Mouse (Mus musculus) liver, postnatal 0 days (tissue): ENCODE measurements around the gene Nlrc3.
"Not testable (repeated sequence)": the region's sequence is repeated elsewhere in the genome, so short reads cannot be mapped to it uniquely, and the experiment has no call there.

Experiments used
- CTCF ChIP-seq: sonication (generic); IDR thresholded peaks from 2 replicates; pipeline ENCODE4 v1.5.1; 2016; ENCODE audit warnings: antibody characterized with exemption, low read depth
- EP300 ChIP-seq: IDR thresholded peaks from 2 replicates; pipeline ENCODE4 v1.6.1; 2016; ENCODE audit warnings: antibody characterized with exemption, low read depth, mild to moderate bottlenecking

DNA sequence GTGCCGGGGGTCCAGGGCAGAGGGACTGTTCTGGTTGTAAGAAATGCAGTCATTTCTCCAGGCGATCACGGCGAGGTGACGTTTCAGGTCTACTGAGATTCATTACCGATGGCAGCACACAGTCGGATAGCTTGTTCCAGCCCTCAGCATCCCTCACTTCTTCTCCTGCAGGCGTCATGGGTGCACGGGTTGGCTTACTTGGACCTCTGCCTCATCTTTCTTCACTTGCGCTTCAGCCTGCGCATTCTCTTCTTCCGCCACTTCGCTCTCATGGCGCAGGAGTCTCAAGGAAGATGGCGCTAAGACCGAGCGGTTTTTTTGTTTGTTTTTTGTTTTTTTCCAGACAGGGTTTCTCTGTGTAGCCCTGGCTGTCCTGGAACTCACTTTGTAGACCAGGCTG, 40.4 kb upstream of the Nlrc3 start:
- TF ChIP-seq EP300, CTCF: not testable (repeated sequence)
